Mouse (Mus musculus): ENCODE data around the gene Akt3. TPM values are rescaled to one million over a fixed set of nuclear protein-coding genes. Genes with fewer than 3 reads are reported as not detected.

The Akt3 gene
- polyA plus RNA-seq, 1 experiment from 2014 or later, result 2.3 TPM

GRCm38 (mm10) chr1:177165336-177165735 is 92.7 kb downstream of the Akt3 start:
- Histone ChIP-seq H3K4me2 (ENCODE audit: low read depth, low read length) (no peak overlapping the region), H3K9me3 (ENCODE audit: control insufficient read depth, low read length) (no peaks in the 10 kb centered on the region), H3K27ac (ENCODE audit: low read length) (no peak overlapping the region), H3K9ac (ENCODE audit: low read depth, low read length) (no peak overlapping the region), H3K4me1 (ENCODE audit: control insufficient read depth, insufficient read depth, low read length) (no peaks in the 10 kb centered on the region), H3K27me3 (replicated peaks; ENCODE audit: control insufficient read depth, insufficient read depth, low read length) (no peaks in the 10 kb centered on the region), H3K36me3 (ENCODE audit: control insufficient read depth, insufficient read depth, low read length) (no peaks in the 10 kb centered on the region), H3K4me3 (ENCODE audit: low read length) (no peak overlapping the region)
- ATAC-seq, result no peak
- 85% methylated on average over 2 of the region's 2 CpGs for WGBS

GRCm38 (mm10) chr1:177150344-177151021 is 107.5 kb downstream of the Akt3 start:
- H3K36me3 ChIP-seq (ENCODE audit: control insufficient read depth, insufficient read depth, low read length), result no peaks in the 10 kb centered on the region
- no peak overlapping the region for H3K4me3 ChIP-seq (ENCODE audit: low read length)
- no peaks in the 10 kb centered on the region for H3K4me1 ChIP-seq (ENCODE audit: control insufficient read depth, insufficient read depth, low read length)
- H3K4me2 ChIP-seq (ENCODE audit: low read depth, low read length), result no peak overlapping the region
- WGBS, result 33% methylated on average over 11 of the region's 11 CpGs
- H3K9me3 ChIP-seq (ENCODE audit: control insufficient read depth, low read length), result no peaks in the 10 kb centered on the region
- peak; percentile 76 for ATAC-seq
- H3K9ac ChIP-seq (ENCODE audit: low read depth, low read length), result no peak overlapping the region
- no peaks in the 10 kb centered on the region for H3K27me3 ChIP-seq (replicated peaks; ENCODE audit: control insufficient read depth, insufficient read depth, low read length)
- H3K27ac ChIP-seq (ENCODE audit: low read length), result no peak overlapping the region

- no peaks in the 10 kb centered on the region for H3K36me3 ChIP-seq (ENCODE audit: control insufficient read depth, insufficient read depth, low read length)
- WGBS, result 64% methylated on average over 2 of the region's 2 CpGs
- H3K9ac ChIP-seq (ENCODE audit: low read depth, low read length), result no peak overlapping the region
- H3K27ac ChIP-seq (ENCODE audit: low read length), result no peak overlapping the region
- no peaks in the 10 kb centered on the region for H3K4me1 ChIP-seq (ENCODE audit: control insufficient read depth, insufficient read depth, low read length)
- ATAC-seq, result no peak
- no peaks in the 10 kb centered on the region for H3K9me3 ChIP-seq (ENCODE audit: control insufficient read depth, low read length)
- H3K27me3 ChIP-seq (replicated peaks; ENCODE audit: control insufficient read depth, insufficient read depth, low read length), result no peaks in the 10 kb centered on the region
- no peak overlapping the region for H3K4me3 ChIP-seq (ENCODE audit: low read length)
- H3K4me2 ChIP-seq (ENCODE audit: low read depth, low read length), result no peak overlapping the region
Measured at GRCm38 (mm10) chr1:177148746-177149145, 109.3 kb downstream of the Akt3 start.

- Histone ChIP-seq H3K4me2 (ENCODE audit: low read depth, low read length) (no peak overlapping the region), H3K27ac (ENCODE audit: low read length) (no peak overlapping the region), H3K9ac (ENCODE audit: low read depth, low read length) (no peak overlapping the region), H3K9me3 (ENCODE audit: control insufficient read depth, low read length) (no peaks in the 10 kb centered on the region), H3K4me3 (ENCODE audit: low read length) (no peak overlapping the region), H3K27me3 (replicated peaks; ENCODE audit: control insufficient read depth, insufficient read depth, low read length) (no peaks in the 10 kb centered on the region), H3K4me1 (ENCODE audit: control insufficient read depth, insufficient read depth, low read length) (no peaks in the 10 kb centered on the region), H3K36me3 (ENCODE audit: control insufficient read depth, insufficient read depth, low read length) (no peaks in the 10 kb centered on the region)
- WGBS, result 87% methylated on average over 2 of the region's 2 CpGs
- no peak for ATAC-seq
Measured at GRCm38 (mm10) chr1:177141468-177141867, 116.5 kb downstream of the Akt3 start.

- Histone ChIP-seq H3K36me3 (ENCODE audit: control insufficient read depth, insufficient read depth, low read length) (no peaks in the 10 kb centered on the region), H3K4me2 (ENCODE audit: low read depth, low read length) (no peak overlapping the region), H3K4me3 (ENCODE audit: low read length) (no peak overlapping the region), H3K9ac (ENCODE audit: low read depth, low read length) (no peak overlapping the region), H3K27ac (ENCODE audit: low read length) (no peak overlapping the region), H3K27me3 (replicated peaks; ENCODE audit: control insufficient read depth, insufficient read depth, low read length) (no peaks in the 10 kb centered on the region), H3K4me1 (ENCODE audit: control insufficient read depth, insufficient read depth, low read length) (no peaks in the 10 kb centered on the region), H3K9me3 (ENCODE audit: control insufficient read depth, low read length) (no peaks in the 10 kb centered on the region)
- WGBS, result 74% methylated on average over 6 of the region's 6 CpGs
- no peak for ATAC-seq
Measured at GRCm38 (mm10) chr1:177139652-177140051, 118.4 kb downstream of the Akt3 start.

GRCm38 (mm10) chr1:177131458-177131857 is 126.5 kb downstream of the Akt3 start:
- no peak for ATAC-seq
- H3K4me1 ChIP-seq (ENCODE audit: control insufficient read depth, insufficient read depth, low read length), result no peaks in the 10 kb centered on the region
- no peak overlapping the region for H3K9ac ChIP-seq (ENCODE audit: low read depth, low read length)
- H3K27me3 ChIP-seq (replicated peaks; ENCODE audit: control insufficient read depth, insufficient read depth, low read length), result no peaks in the 10 kb centered on the region
- no peak overlapping the region for H3K4me2 ChIP-seq (ENCODE audit: low read depth, low read length)
- H3K4me3 ChIP-seq (ENCODE audit: low read length), result no peak overlapping the region
- H3K27ac ChIP-seq (ENCODE audit: low read length), result no peak overlapping the region
- no peaks in the 10 kb centered on the region for H3K9me3 ChIP-seq (ENCODE audit: control insufficient read depth, low read length)
- no peaks in the 10 kb centered on the region for H3K36me3 ChIP-seq (ENCODE audit: control insufficient read depth, insufficient read depth, low read length)
- WGBS, result 75% methylated on average over 2 of the region's 2 CpGs

- H3K9ac ChIP-seq (ENCODE audit: low read depth, low read length), result no peak overlapping the region
- H3K27me3 ChIP-seq (replicated peaks; ENCODE audit: control insufficient read depth, insufficient read depth, low read length), result no peaks in the 10 kb centered on the region
- H3K4me3 ChIP-seq (ENCODE audit: low read length), result no peak overlapping the region
- H3K4me1 ChIP-seq (ENCODE audit: control insufficient read depth, insufficient read depth, low read length), result no peaks in the 10 kb centered on the region
- no peaks in the 10 kb centered on the region for H3K36me3 ChIP-seq (ENCODE audit: control insufficient read depth, insufficient read depth, low read length)
- H3K4me2 ChIP-seq (ENCODE audit: low read depth, low read length), result no peak overlapping the region
- H3K27ac ChIP-seq (ENCODE audit: low read length), result no peak overlapping the region
- 67% methylated on average over 8 of the region's 8 CpGs for WGBS
- no peaks in the 10 kb centered on the region for H3K9me3 ChIP-seq (ENCODE audit: control insufficient read depth, low read length)
- no peak for ATAC-seq
Measured at GRCm38 (mm10) chr1:177126674-177127073, 131.3 kb downstream of the Akt3 start.

GRCm38 (mm10) chr1:177110665-177111271 is 147.2 kb downstream of the Akt3 start:
- Histone ChIP-seq H3K9me3 (ENCODE audit: control insufficient read depth, low read length) (no peaks in the 10 kb centered on the region), H3K9ac (ENCODE audit: low read depth, low read length) (no peak overlapping the region), H3K4me1 (ENCODE audit: control insufficient read depth, insufficient read depth, low read length) (no peaks in the 10 kb centered on the region), H3K27ac (ENCODE audit: low read length) (0 out of 2 replicates have a peak overlapping the region, but pooled peaks have one; percentile 14), H3K4me2 (ENCODE audit: low read depth, low read length) (no peak overlapping the region), H3K27me3 (replicated peaks; ENCODE audit: control insufficient read depth, insufficient read depth, low read length) (no peaks in the 10 kb centered on the region), H3K4me3 (ENCODE audit: low read length) (no peak overlapping the region), H3K36me3 (ENCODE audit: control insufficient read depth, insufficient read depth, low read length) (no peaks in the 10 kb centered on the region)
- 61% methylated on average over 2 of the region's 2 CpGs for WGBS
- peak; percentile 95 for ATAC-seq

- H3K36me3 ChIP-seq (ENCODE audit: control insufficient read depth, insufficient read depth, low read length), result no peaks in the 10 kb centered on the region
- H3K4me3 ChIP-seq (ENCODE audit: low read length), result no peak overlapping the region
- WGBS, result 88% methylated on average over 5 of the region's 5 CpGs
- peaks cover 3% of the 10 kb centered on the region; the same call in 1 of the 2 replicates for H3K4me1 ChIP-seq (ENCODE audit: control insufficient read depth, insufficient read depth, low read length)
- peak; percentile 92 for ATAC-seq
- no peak overlapping the region for H3K9ac ChIP-seq (ENCODE audit: low read depth, low read length)
- H3K27me3 ChIP-seq (replicated peaks; ENCODE audit: control insufficient read depth, insufficient read depth, low read length), result no peaks in the 10 kb centered on the region
- H3K9me3 ChIP-seq (ENCODE audit: control insufficient read depth, low read length), result no peaks in the 10 kb centered on the region
- H3K4me2 ChIP-seq (ENCODE audit: low read depth, low read length), result no peak overlapping the region
- H3K27ac ChIP-seq (ENCODE audit: low read length), result no peak overlapping the region
Measured at GRCm38 (mm10) chr1:177090465-177090864, 167.5 kb downstream of the Akt3 start.

Data from intestine, embryonic 16.5 days (tissue).